Mouse (Mus musculus): ENCODE measurements around the gene Trim11. TPM values are rescaled to one million over a fixed set of nuclear protein-coding genes. Genes with fewer than 3 reads are reported as not detected.
A peak's percentile ranks its signal among the peaks of the same experiment; 100 is the strongest.

The Trim11 gene
- total and polyA plus RNA-seq, 3 experiments = 24.8 to 27.0 TPM; not detected in 1

GRCm38 (mm10) chr11:58947306-58947705 is 30.6 kb upstream of the Trim11 start:
- no peak overlapping the region for H3K9ac ChIP-seq (ENCODE audit: control insufficient read depth, low read depth, low read length, poor library complexity, severe bottlenecking)
- H3K36me3 ChIP-seq (ENCODE audit: control insufficient read depth in 1 of 2, insufficient read depth in 2 of 2, low read length in 2 of 2) = no peaks in the 10 kb centered on the region
- H3K27me3 ChIP-seq (ENCODE audit: control insufficient read depth in 1 of 2, insufficient read depth in 2 of 2, low read length in 2 of 2) = peaks cover 4 to 9% of the 10 kb centered on the region in 2 experiments

DNA sequence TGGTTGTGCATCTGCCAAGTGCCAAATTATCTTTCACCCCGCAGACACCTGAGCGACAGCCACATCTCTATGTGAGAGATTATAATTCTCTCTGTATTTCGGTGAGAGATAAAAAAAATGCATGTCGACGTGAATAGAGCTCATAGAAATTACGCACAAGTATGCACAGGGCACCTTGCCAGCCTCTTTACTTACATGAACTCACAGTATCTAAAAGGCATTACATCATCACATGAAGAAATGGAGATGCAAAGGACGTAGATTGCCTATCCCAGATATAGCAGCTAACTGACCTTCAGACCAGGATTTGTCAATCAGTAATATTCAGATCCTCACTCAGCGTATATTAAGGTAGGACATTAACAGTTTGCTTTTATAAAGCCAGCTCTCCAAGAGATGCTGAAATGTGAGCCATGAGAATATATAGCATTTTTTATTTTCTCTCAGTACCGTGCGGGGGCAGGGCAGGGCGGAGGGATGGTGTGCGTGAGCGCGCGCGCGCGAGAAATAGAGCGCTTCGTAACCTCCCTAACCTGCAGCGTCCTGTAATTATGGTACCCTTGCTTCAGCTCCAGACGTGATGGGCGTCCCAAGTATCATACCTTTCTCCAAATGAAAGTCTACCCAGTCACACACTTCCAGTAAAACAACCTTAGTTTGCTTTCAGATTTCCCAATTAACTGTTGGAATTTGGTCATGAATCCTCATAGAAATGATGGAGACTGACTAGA is 29.9 kb upstream of the Trim11 start:
- peaks cover 0 to 3% of the 10 kb centered on the region in 2 experiments; a peak in 2 of 4 replicates for H3K36me3 ChIP-seq (ENCODE audit: control insufficient read depth in 1 of 2, insufficient read depth in 2 of 2, low read length in 2 of 2)
- no peaks in the 10 kb centered on the region; the same call in 1 of the 2 replicates for H3K79me2 ChIP-seq (ENCODE audit: control insufficient read depth, insufficient read depth, low read length, poor library complexity)
- H3K9me3 ChIP-seq (replicated peaks; ENCODE audit: insufficient read depth, low read length) = no peaks in the 10 kb centered on the region
- H3K9ac ChIP-seq (ENCODE audit: control insufficient read depth, low read depth, low read length, poor library complexity, severe bottlenecking) = no peak overlapping the region
- DNase-seq (ENCODE audit: low read depth, low spot score) = no peak
- no peak overlapping the region for H3K4me3 ChIP-seq (ENCODE audit: control insufficient read depth in 1 of 2, insufficient read depth in 1 of 2, low read depth in 2 of 2, low read length in 2 of 2)
- TF ChIP-seq ZMIZ1 (IDR thresholded peaks at IDR 0.05; ENCODE audit: low read depth, low read length) = peak; percentile 91
- TF ChIP-seq MAX (IDR thresholded peaks at IDR 0.05; ENCODE audit: low read length) = no peak
- H3K27ac ChIP-seq (ENCODE audit: control insufficient read depth, low read depth, low read length) = no peak overlapping the region
- H3K27me3 ChIP-seq (ENCODE audit: control insufficient read depth in 1 of 2, insufficient read depth in 2 of 2, low read length in 2 of 2) = peaks cover 4 to 9% of the 10 kb centered on the region in 2 experiments
- 0 out of 4 replicates have a peak, but pooled peaks cover 0 to 3% of the 10 kb centered on the region in 2 experiments for H3K4me1 ChIP-seq (ENCODE audit: control insufficient read depth in 1 of 2, insufficient read depth in 2 of 2, low read length in 2 of 2)

More at GRCm38 (mm10) chr11:58947306-58947705, 30.6 kb upstream of the Trim11 start:
- no peaks in the 10 kb centered on the region for H3K9me3 ChIP-seq (replicated peaks; ENCODE audit: insufficient read depth, low read length)
- H3K27ac ChIP-seq (ENCODE audit: control insufficient read depth, low read depth, low read length) = no peak overlapping the region
- H3K79me2 ChIP-seq (ENCODE audit: control insufficient read depth, insufficient read depth, low read length, poor library complexity) = no peaks in the 10 kb centered on the region; the same call in 1 of the 2 replicates
- DNase-seq (ENCODE audit: low read depth, low spot score) = no peak
- H3K4me3 ChIP-seq (ENCODE audit: control insufficient read depth in 1 of 2, insufficient read depth in 1 of 2, low read depth in 2 of 2, low read length in 2 of 2) = no peak overlapping the region
- no peaks in the 10 kb centered on the region for H3K4me1 ChIP-seq (ENCODE audit: control insufficient read depth in 1 of 2, insufficient read depth in 2 of 2, low read length in 2 of 2)
- TF ChIP-seq JUND (IDR thresholded peaks at IDR 0.05; ENCODE audit: low read depth, low read length) = no peak
- no peak for TF ChIP-seq UBTF (IDR thresholded peaks at IDR 0.05; ENCODE audit: borderline replicate concordance, insufficient read depth, low read depth, low read length)
- TF ChIP-seq EP300 (IDR thresholded peaks at IDR 0.05; ENCODE audit: low read depth in 1 of 2, low read length in 2 of 2) = no peak
- no peak for TF ChIP-seq MYC (IDR thresholded peaks at IDR 0.05; ENCODE audit: low read depth, low read length)
- TF ChIP-seq USF1 (IDR thresholded peaks at IDR 0.05; ENCODE audit: low read depth, low read length) = no peak
- no peak for TF ChIP-seq POLR2AphosphoS2 (IDR thresholded peaks at IDR 0.05; ENCODE audit: low read length)
- TF ChIP-seq TAL1 (IDR thresholded peaks at IDR 0.05; ENCODE audit: low read length) = no peak
- TF ChIP-seq ZNF384 (IDR thresholded peaks at IDR 0.05; ENCODE audit: low read depth, low read length) = no peak
- no peak for TF ChIP-seq RAD21 (IDR thresholded peaks at IDR 0.05; ENCODE audit: low read depth, low read length)
- TF ChIP-seq NELFE (IDR thresholded peaks at IDR 0.05; ENCODE audit: low read depth, low read length) = no peak
- TF ChIP-seq CHD1 (IDR thresholded peaks at IDR 0.05; ENCODE audit: low read depth, low read length) = no peak
- TF ChIP-seq MYB (IDR thresholded peaks at IDR 0.05; ENCODE audit: low read depth, low read length) = no peak
- TF ChIP-seq ZC3H11A (IDR thresholded peaks at IDR 0.05; ENCODE audit: low read depth, low read length) = no peak
- no peak for TF ChIP-seq ETS1 (IDR thresholded peaks at IDR 0.05; ENCODE audit: low read depth, low read length)
- no peak for TF ChIP-seq TBP (IDR thresholded peaks at IDR 0.05; ENCODE audit: low read depth, low read length)
- no peak for TF ChIP-seq KAT2A (conservative IDR thresholded peaks at IDR 0.05; ENCODE audit: low read depth, low read length)
- TF ChIP-seq GABPA (IDR thresholded peaks at IDR 0.05; ENCODE audit: low read depth, low read length) = no peak
- no peak for TF ChIP-seq ZKSCAN1 (IDR thresholded peaks at IDR 0.05; ENCODE audit: low read depth, low read length)
- TF ChIP-seq ELF1 (IDR thresholded peaks at IDR 0.05; ENCODE audit: low read depth, low read length) = no peak

Measured in MEL (cell line).